Mouse (Mus musculus): Measurements from ENCODE around the gene Luc7l3. TPM values are rescaled to one million over a fixed set of nuclear protein-coding genes. Genes with fewer than 3 reads are reported as not detected.

The Luc7l3 gene
- polyA plus RNA-seq, 1 experiment, result 16.1 TPM

DNA sequence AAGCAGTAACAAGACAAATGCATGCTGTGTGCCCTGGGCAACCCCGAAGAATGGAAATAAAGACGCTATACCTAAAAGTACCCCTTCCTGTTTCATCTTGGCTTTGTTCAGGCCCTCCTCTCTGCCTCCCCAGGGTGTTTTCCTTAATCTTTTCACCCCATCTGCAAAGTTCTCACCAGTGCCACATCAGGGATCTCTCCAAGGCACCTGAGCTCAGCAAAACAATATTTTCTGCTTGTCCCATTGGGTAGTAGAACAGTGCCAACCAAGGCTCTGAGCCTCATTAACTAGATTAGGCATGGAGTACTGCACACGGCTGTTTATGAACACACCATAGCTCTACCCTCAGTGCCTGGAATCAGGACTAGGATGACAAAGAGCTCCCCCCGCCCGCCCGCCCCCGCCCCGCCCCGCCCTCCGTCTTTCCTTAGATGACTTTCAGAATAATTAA, 5.2 kb upstream of the Luc7l3 start:
- TF ChIP-seq CTCF (IDR thresholded peaks at IDR 0.05; ENCODE audit: insufficient read depth, low read length) (no peak), POLR2A (IDR thresholded peaks at IDR 0.05; ENCODE audit: borderline replicate concordance, extremely low read depth, low read depth, low read length) (no peak)

DNA sequence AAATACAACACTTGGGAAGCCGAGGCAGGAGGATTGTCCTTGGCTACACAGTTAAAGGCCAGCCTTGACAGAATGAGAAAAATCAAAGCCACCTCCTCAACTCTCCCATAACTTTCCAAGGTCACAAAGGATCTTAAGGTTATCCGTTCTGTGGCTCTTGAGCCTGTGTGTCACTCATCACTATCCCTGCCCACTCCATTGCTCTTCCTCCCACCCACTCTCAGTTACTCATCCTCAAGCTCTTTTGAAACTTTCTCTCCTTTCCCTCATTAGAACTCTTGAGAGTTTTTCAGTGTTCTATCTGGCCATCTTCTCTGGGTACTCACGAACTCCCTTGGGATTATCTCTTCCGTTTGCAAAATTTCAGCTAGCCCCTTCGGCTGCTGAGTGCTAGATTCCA, 2.8 kb upstream of the Luc7l3 start:
- DNase-seq, result no peak
- TF ChIP-seq POLR2A (IDR thresholded peaks at IDR 0.05; ENCODE audit: borderline replicate concordance, extremely low read depth, low read depth, low read length) (no peak), CTCF (IDR thresholded peaks at IDR 0.05; ENCODE audit: insufficient read depth, low read length) (no peak)
- H3K4me1 ChIP-seq (ENCODE audit: control insufficient read depth, insufficient read depth, low read length), result peaks cover 8% of the 10 kb centered on the region
- no peak overlapping the region for H3K4me3 ChIP-seq (replicated peaks; ENCODE audit: extremely low read depth, low read depth, low read length)
- 86% methylated on average over 5 of the region's 5 CpGs for WGBS

More for the DNA sequence above, 5.2 kb upstream of the Luc7l3 start:
- WGBS, result 13% methylated on average over 10 of the region's 10 CpGs
- no peak for DNase-seq
- Histone ChIP-seq H3K4me1 (ENCODE audit: control insufficient read depth, insufficient read depth, low read length) (peaks cover 13% of the 10 kb centered on the region), H3K4me3 (replicated peaks; ENCODE audit: extremely low read depth, low read depth, low read length) (peak overlapping the region; percentile 35)

DNA sequence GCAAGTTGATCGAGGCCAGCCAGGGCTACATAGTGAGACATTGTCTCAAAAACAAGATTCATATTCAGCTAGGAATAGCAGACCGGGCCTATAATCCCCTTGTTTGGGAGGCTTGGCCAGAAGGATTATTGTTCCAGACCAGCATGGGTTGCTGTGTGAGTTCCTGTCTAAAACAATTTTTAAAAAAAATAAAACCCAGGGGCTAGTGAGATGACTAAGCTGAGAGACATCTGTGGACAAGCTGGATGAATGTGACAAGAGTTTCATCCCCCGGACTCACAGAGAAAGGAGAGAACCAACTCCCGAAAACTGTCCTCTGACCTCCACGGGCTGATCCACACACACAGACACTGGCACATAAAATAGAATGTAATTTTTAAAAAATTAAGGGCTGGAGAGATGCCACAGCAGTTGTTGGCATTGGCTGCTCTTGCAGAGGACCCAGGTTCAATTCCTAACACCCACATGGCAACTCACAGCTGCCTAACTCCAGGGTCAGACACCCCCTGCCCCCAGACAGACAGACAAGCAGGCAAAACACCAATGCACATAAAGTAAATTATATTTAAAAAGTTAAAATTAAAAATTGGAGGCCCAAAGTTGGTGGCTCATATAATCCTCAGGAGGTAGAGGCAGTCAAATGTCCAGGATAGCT, 1.6 kb upstream of the Luc7l3 start:
- no peak for DNase-seq
- 77% methylated on average over 5 of the region's 5 CpGs for WGBS
- TF ChIP-seq CTCF (IDR thresholded peaks at IDR 0.05; ENCODE audit: insufficient read depth, low read length) (no peak), POLR2A (IDR thresholded peaks at IDR 0.05; ENCODE audit: borderline replicate concordance, extremely low read depth, low read depth, low read length) (no peak)
- Histone ChIP-seq H3K4me1 (ENCODE audit: control insufficient read depth, insufficient read depth, low read length) (peaks cover 12% of the 10 kb centered on the region), H3K4me3 (replicated peaks; ENCODE audit: extremely low read depth, low read depth, low read length) (no peak overlapping the region)

DNA sequence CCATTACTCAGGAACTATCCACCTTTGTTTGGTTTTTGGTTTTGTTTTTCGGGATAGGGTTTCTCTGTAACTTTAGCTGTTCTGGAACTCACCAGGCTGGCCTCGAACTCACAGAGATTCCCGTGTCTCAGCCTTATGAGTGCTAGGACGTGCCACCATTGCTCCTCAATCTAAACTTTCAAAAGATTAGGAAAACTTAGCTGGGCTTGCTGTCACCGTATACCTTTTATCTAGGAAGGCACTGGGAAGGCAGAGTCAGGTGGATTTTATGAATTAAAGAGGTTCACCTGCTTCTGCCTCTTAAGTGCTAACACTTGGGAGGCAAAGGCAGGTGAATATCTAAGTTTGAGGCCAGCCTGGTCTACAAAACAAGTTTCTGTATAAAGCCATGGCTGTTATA, 848 bp upstream of the Luc7l3 start:
- no peak overlapping the region for H3K4me3 ChIP-seq (replicated peaks; ENCODE audit: extremely low read depth, low read depth, low read length)
- TF ChIP-seq CTCF (IDR thresholded peaks at IDR 0.05; ENCODE audit: insufficient read depth, low read length), result no peak
- no peak for DNase-seq

DNA sequence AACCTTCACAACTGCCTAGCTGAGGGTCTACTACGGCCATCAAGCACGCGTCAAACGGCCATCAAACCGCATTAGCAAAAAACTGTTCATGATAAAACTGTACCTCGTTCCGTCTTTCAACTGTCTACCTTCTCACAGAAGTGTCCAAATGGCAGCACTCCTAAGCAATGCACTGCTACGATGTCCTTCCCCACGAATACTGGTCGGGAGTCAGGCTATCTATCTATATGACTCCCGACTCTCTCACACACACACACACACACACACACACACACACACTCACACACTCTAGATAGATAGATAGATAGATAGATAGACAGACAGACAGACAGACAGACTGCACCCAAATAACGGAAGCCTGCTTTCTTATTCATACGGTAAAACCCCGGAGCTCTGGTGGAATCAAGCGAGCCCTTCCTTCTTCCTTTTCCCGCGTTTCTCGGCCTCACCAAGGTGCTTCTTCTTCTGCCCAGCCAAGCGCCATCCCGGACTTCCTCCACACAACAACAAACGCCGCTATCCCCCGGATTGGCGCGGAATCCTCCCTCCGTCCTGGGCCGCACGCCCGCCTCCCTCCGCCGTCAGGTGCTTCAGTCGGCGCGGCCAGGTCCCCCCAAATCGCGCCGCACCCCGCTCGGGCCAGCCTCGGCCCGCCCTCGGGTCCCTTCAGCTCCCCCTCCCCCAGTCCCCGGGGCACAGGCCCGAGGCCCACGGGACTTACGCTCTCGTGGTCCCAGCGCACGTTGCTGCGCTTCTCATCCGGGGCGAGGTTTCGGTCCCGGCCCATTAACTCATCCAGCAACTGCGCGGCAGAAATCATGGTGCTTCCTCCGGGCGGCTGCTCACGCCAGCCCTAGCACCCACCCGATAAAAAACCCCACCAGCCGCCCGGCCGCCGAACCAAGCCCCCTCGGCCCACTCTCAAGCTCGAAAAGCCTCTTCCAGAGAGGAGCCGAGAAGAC, 538 bp downstream of the Luc7l3 start:
- DNase-seq, result no peak
- no peak for TF ChIP-seq POLR2A (IDR thresholded peaks at IDR 0.05; ENCODE audit: borderline replicate concordance, extremely low read depth, low read depth, low read length)
- TF ChIP-seq CTCF (IDR thresholded peaks at IDR 0.05; ENCODE audit: insufficient read depth, low read length), result no peak

More for the DNA sequence above, 848 bp upstream of the Luc7l3 start:
- H3K4me1 ChIP-seq (ENCODE audit: control insufficient read depth, insufficient read depth, low read length), result peaks cover 12% of the 10 kb centered on the region
- 40% methylated on average over 5 of the region's 5 CpGs for WGBS

DNA sequence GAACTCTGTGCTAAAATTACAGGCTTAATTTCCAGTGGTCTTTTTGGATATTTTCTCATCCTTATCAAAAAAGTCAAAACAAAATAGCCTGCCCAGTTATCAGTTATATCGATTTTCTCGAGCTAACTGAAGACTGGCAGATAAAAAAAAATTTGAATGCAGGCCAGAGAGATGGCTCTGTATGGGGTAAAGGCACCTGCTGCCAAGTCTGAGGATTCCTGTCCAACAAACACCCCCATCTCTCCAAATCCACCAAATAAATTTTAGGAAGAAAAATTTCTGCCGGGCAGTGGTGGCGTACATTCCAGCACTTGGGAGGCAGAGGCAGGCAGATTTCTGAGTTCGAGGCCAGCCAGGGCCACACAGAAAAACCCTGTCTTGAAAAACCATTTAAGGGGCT, 3.7 kb downstream of the Luc7l3 start:
- WGBS, result 59% methylated on average over 5 of the region's 5 CpGs
- no peak for DNase-seq
- Histone ChIP-seq H3K4me1 (ENCODE audit: control insufficient read depth, insufficient read depth, low read length) (peaks cover 27% of the 10 kb centered on the region), H3K4me3 (replicated peaks; ENCODE audit: extremely low read depth, low read depth, low read length) (no peak overlapping the region)
- TF ChIP-seq CTCF (IDR thresholded peaks at IDR 0.05; ENCODE audit: insufficient read depth, low read length) (no peak), POLR2A (IDR thresholded peaks at IDR 0.05; ENCODE audit: borderline replicate concordance, extremely low read depth, low read depth, low read length) (no peak)

More for the DNA sequence above, 538 bp downstream of the Luc7l3 start:
- WGBS, result under 1% methylated on average over 66 of the region's 67 CpGs
- Histone ChIP-seq H3K4me1 (ENCODE audit: control insufficient read depth, insufficient read depth, low read length) (peaks cover 13% of the 10 kb centered on the region), H3K4me3 (replicated peaks; ENCODE audit: extremely low read depth, low read depth, low read length) (peak overlapping the region; percentile 72)

DNA sequence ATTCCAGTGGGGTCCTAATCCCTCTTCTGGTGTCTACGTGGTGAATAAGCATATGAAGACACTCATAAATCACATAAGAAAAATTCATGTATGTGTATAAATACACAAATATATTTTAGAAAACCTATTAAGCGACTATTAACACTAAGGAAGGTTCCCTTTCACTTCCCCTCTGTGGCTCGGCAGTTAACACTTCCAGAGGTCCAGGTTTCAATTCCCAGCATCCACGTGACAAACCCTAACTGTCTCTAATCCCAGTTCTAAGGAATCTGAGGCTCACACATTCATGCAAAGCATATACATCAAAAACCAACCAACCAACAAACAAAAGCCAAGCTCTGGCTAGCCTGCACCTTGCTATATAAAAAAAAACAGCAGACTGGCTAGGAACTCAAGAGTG, 4.3 kb downstream of the Luc7l3 start:
- DNase-seq, result no peak
- no peak overlapping the region for H3K4me3 ChIP-seq (replicated peaks; ENCODE audit: extremely low read depth, low read depth, low read length)
- peaks cover 31% of the 10 kb centered on the region for H3K4me1 ChIP-seq (ENCODE audit: control insufficient read depth, insufficient read depth, low read length)
- 30% methylated on average over 4 of the region's 4 CpGs for WGBS
- no peak for TF ChIP-seq POLR2A (IDR thresholded peaks at IDR 0.05; ENCODE audit: borderline replicate concordance, extremely low read depth, low read depth, low read length)

DNA sequence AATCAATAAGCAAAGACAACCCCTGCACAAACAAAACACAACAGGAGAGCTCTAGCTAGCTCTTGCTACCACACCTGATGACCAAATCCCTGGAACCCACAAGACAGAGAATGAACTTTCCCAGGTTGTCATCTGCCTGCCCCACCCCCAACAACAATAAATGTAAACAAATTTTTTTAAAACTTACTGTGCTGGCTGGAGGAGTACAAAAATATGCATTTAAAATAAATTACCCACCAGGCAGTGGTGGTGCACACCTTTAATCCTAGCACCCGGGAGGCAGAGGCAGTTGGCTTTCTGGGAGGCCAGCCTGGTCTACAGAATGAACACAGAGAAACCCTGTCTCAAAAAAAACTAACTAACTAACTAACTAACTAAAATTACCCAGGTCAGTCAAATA, 4.8 kb downstream of the Luc7l3 start:
- no peak for TF ChIP-seq POLR2A (IDR thresholded peaks at IDR 0.05; ENCODE audit: borderline replicate concordance, extremely low read depth, low read depth, low read length)
- no peak for TF ChIP-seq CTCF (IDR thresholded peaks at IDR 0.05; ENCODE audit: insufficient read depth, low read length)
- H3K4me3 ChIP-seq (replicated peaks; ENCODE audit: extremely low read depth, low read depth, low read length), result no peak overlapping the region
- no peak for DNase-seq
- 44% methylated on average over 1 of the region's 1 CpGs for WGBS
- peaks cover 31% of the 10 kb centered on the region for H3K4me1 ChIP-seq (ENCODE audit: control insufficient read depth, insufficient read depth, low read length)

DNA sequence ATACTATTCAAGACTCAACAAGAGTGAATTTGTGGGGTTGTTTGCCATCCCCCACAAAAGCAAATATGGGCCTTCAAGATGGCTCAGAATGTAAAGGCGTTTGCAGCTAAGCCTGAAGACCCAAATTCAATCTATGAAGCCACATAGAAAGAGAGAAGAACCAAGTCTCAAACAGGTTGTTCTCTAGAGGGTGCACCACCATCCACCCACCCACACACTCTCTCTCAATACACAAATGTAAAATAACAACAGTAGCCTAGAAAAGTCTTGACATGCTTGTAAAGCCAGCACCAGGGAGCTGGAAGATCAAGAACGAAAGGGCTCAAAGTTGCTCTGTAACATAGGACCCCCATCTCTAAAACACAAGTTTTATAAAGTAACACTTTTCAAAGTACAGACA, 5.3 kb downstream of the Luc7l3 start:
- TF ChIP-seq POLR2A (IDR thresholded peaks at IDR 0.05; ENCODE audit: borderline replicate concordance, extremely low read depth, low read depth, low read length) (no peak), CTCF (IDR thresholded peaks at IDR 0.05; ENCODE audit: insufficient read depth, low read length) (no peak)
- Histone ChIP-seq H3K4me3 (replicated peaks; ENCODE audit: extremely low read depth, low read depth, low read length) (no peak overlapping the region), H3K4me1 (ENCODE audit: control insufficient read depth, insufficient read depth, low read length) (peaks cover 34% of the 10 kb centered on the region)
- DNase-seq, result no peak
- 67% methylated on average over 2 of the region's 2 CpGs for WGBS

Measured in lung, adult 2 months (tissue).